Mouse (Mus musculus) embryo, embryonic 11.5 days (tissue): Measurements from ENCODE around the gene Auh.

Source experiments
- DNase-seq: peaks from one replicate; pipeline ENCODE4 v3.0.0-alpha.2; 2012; ENCODE audit warnings: low read depth, low spot score

Auh gene

GRCm38 (mm10) chr13:52929209-52930171, at the start of gene Auh:
Gene Auh, minus strand, starts transcription at chr13:52929681.
- DNase-seq: peak; percentile 85

GRCm38 (mm10) chr13:52978321-52978981, 49.0 kb upstream of the Auh start:
- DNase-seq: peak; percentile 24

- DNase-seq: no peak
Measured at GRCm38 (mm10) chr13:52977757-52978156, 48.3 kb upstream of the Auh start.

DNA sequence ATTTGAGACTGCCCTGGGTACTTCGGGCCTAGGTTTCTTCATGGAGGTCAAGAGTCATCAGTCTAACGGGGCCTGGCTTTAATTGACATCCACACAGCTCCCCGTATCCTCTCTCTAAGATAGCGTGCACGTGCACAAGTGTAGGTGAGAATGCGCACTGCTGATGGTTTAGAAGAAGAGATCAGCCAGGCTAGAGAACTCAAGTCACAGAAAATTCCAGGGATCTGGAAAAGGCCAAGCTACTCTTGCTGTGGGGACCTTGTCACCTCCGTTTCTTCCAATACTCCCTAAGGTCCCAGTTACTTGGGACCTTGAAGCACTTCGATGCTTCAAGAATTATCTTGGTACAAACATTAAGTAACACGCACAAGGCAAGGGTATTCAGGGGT, 47.7 kb upstream of the Auh start:
- DNase-seq: no peak

DNA sequence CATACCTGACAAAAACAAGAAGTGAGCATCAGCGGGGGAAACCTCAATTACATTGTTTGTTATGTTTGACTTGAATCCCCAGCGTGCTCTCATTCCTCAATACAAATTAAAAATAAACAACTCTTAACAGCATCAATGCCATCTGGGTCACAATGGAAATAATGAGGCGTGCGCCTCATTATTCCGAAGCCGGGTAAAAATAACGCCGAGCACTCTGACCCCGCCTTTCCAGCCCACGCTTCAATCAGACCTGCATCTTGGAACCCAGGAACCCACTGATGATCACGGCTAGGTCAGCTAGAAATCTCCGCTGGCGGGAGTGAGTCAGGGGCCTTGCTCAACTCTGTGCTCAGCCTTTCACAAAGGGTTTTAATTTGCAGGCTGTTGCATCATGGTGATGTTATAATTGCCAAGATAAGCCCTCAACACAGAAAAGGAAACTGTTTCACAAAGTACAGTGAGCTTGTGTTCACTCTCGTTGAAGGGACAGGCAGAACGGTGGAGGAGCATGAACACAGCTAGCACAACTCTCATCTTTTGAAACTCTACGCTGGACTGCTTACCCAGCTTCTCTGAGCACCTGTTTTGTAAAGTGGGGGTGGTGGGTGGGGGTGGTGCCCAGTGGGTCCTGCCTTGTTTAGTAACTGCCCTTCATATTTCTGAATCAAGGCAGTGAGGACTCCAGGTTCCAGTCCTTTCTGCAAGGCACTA, 47.2 kb upstream of the Auh start:
- no peak for DNase-seq

DNA sequence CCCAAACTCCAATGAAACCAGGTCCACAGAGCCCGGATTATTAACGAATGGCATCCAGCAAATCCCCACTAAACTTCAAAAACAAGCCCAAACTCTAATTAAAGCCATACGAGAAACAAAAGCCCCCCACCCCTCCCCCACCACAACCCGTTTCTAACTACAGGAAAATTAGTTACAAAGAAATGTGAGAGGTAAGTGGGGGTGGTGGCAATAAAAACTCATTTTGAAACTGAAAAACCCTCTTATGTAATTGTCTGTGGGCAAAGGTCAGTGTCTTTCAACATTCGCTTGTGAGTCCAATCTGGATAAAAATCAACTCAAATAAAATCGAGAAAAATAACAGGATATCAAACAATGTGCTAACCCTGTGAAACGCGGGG, 46.6 kb upstream of the Auh start:
- DNase-seq: no peak

DNA sequence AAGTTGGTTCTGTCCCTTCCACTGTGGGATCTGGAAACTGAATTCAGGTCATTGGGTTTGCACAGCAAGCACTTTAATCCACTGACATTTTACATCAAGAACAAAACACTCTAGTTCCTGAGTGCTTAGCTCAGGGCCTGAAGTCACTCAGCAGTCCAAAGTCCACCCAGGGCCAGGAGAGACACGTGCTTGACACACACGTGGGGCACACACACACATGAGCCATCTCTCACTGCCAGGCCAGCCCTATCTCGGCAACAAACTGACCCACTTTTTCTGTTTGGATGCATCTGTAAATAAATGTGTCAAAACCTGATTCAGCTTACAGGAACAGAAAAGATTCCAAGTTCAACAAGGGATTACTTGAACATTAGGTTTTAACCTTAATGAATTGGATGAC, 45.2 kb upstream of the Auh start:
- no peak for DNase-seq

DNA sequence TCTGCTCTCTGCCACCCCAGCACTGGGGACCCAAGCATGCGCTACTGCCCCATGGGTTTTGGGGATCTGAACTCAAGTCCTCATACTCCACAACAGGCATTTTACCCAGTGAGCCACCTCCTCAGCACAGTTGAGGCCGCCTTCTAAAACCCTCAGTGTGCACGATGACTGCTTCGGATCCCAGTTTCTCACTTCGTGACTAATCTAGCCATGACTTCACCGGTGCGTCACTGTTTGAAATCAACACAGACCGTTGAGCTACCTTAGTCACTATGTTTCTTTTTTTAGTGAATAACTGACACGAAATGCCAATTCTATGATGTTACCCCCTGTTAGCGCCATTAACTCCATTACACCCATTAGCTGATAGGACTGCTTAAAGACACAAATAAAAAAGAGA, 43.9 kb upstream of the Auh start:
- DNase-seq: no peak

DNA sequence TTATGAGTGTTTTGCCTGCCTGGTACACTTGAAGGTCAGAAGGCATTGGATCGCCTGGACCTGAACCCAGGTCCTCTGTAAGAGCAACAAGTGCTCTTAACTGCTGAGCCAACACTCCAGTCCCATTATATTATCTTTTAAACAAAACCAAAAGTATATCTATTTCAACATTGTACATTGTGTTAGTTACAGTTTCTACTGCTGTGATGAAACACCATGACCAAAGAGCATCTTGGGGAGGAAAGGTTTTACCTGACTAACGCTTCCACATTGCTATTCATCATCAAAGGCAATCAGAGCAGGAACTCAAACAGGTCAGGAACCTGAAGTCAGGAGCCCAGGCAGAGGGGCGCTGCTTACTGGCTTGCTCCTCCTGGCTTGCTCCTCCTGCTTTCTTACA, 43.1 kb upstream of the Auh start:
- DNase-seq: no peak

GRCm38 (mm10) chr13:52970876-52971275, 41.4 kb upstream of the Auh start:
- DNase-seq: no peak

DNA sequence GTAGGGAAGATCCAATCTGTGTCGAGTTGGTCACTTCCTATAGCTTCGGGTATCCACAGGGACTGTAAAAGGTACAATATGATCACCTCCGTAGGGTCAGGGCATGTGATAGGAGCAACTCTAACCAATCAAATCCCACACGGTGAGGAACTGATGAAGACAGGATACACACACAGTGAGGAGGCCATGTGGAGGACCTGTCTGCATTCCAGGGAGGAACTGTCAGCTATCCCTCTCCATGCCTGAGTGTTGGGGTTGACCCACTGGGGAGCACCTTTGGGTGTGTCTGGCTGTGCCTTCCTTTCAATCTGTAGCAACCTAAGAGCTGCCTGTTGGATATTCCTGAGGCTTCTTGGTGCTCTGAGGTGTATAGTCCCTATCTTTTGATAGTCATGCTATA, 33.4 kb upstream of the Auh start:
- DNase-seq: no peak

- DNase-seq: no peak
Measured at GRCm38 (mm10) chr13:52962361-52962760, 32.9 kb upstream of the Auh start.

DNA sequence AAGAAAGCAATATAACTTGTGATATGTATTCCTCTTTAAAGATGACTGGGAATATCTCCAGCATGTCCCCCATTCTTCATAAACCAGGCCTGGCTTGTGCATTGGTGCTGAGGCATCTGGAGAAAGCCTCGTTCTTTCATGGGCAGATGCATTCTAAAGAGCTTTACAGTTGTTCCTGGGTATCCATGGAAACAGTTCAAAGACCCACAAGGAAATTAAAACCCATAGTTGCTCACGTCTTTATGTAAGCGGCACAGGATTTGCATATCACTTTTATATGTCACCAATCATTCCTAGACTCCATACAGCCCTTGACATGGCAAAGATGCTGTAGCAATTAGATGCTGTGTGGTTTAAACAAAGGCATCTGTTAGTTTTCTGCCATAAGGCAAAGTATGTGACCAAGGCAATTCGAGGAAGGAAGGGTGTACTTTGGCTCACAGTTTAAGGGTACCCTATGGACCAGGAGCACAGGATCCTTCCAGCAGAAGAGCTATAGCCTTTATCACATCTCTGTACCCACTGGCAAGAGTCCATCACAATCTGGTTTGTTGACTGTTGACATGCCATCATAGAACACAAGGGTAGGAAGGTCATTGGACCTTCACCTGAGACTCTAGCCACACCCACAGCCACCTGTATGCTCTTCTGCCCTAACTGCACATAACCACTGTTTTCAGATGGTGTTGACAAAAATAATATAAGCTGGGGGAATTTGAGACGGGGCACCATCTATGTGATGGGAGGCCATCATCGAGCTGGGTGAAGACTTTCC, 24.5 kb upstream of the Auh start:
- no peak for DNase-seq

DNA sequence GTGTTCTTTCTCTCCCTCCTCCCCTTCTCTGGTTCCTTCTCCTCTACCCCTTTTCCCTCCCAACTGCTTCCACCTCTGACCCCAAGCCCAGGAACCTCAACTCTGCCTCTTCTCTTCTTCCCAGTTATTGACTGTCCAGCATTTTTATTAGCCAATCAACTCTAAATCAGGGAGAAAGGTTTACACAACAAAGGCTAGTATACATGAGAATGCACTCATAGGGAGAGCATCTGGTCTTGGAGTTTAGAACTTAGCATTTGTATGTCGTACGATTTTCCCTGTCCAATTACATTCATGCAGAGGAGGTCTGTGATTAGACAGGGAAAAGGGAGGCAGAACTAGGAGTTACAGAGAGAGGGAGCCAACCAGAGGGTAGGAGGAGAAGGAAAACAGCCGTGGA, 19.7 kb upstream of the Auh start:
- no peak for DNase-seq

DNA sequence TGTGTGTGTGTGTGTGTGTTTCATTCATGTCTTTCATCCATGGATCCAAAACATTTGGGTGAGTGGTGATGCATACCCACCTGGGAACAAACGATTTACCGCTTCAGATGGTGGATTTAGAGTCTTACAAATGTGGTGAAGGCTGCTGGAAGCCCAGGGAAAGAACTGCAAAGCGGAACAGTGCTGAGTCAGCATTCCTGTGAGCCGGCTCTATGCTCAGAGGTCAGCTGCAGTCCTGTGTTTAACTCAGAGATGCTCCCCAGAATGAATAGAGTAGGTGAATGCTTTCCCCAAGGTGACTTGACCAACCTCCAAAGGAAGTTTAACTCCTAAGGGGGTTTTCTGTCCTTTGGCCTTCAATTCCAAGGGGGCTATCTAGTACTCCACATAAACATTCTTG, 18.1 kb upstream of the Auh start:
- no peak for DNase-seq

- DNase-seq: no peak
Measured at GRCm38 (mm10) chr13:52945769-52946168, 16.3 kb upstream of the Auh start.

- DNase-seq: no peak
Measured at GRCm38 (mm10) chr13:52944116-52944515, 14.6 kb upstream of the Auh start.

DNA sequence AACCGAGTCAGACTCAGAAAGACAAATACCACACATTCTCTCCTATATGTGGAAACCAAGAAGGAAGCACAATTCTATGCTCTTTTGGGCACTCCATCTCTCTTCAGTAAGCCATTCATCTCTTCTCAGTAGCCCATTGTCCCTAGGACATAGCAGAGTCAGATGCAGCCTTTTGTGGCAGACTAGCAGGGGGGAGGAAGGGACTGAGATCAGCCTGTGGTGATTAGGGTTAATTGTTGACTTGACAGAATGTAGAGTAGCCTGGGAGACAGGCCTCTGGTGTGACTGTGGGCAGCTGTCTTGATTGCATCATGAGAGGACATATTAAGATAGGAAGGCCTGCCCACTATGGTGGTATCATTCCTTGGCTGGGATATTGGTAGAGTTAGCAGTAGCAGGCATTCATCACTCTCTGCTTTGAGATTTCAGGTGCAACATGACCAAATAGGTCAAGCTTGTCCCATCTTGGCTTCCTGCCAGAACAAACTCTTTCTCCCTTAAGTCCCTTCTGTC, 13.5 kb upstream of the Auh start:
- no peak for DNase-seq

DNA sequence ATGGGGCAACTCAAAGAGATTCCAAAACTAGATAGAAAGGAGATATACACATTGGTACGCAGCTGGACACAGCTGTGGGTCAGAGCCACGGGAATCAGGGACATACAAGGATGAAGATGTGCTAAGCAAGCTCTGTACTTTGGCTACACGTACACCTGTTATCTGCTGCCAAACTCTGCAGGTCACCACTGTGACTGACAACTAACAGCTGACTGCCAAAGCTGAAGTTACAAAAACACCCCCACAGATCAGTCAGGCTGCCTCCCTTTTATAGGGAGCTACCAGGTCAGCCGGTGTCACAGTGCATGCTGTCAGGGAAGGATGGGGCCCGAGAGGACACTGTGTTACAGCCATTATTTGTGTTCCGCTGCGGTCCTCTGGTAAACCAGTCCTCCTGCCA, 11.5 kb upstream of the Auh start:
- no peak for DNase-seq

- no peak for DNase-seq
Measured at GRCm38 (mm10) chr13:52930582-52930981, 1.1 kb upstream of the Auh start.

GRCm38 (mm10) chr13:52928392-52928791, 1.1 kb downstream of the Auh start:
- DNase-seq: no peak
